Mouse (Mus musculus): Measurements from ENCODE around the gene Ttc27.

DNA sequence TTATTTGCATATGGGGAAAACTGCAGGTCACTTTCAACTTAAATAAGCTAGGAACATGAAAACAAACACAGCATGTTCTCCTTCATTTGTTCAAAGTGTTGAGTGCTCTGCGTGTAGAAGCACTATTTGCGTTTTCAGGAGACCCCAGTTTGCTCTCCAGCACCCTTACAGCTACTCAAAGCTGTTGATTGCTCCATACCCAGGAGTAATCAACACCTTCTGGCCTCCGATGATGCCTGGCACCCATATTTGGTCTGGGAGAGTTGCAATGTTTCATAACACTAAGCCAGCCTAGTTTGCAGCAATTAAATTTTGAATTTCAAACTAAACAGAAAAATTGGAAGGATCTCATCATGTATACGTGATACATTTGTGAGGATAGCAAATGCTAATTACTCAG, 45.1 kb upstream of the Ttc27 start:
- TF ChIP-seq CTCF (IDR thresholded peaks at IDR 0.05; ENCODE audit: low read depth) (no peak), EP300 (IDR thresholded peaks at IDR 0.05; ENCODE audit: low read depth) (no peak)
